Mouse (Mus musculus) heart, postnatal 0 days (tissue): ENCODE measurements around the gene Manbal. TPM values are rescaled to one million over a fixed set of nuclear protein-coding genes. Genes with fewer than 3 reads are reported as not detected.

ENCODE experiments used
- ATAC-seq: fragments of 200-750 bp; cut with Nextera tagmentation; 2 replicates; pipeline ENCODE4 v1.8.0; 2017; ENCODE audit warnings: low read depth, moderate number of reproducible peaks, moderate library complexity; ENCODE audit not compliant: insufficient read depth
- DNase-seq: peaks from one replicate; pipeline ENCODE4 v3.0.0-alpha.2; 2016; ENCODE audit warnings: low spot score
- H3K27ac ChIP-seq: fragments of 300-500 bp; sonication (generic); 2 replicates; pipeline ENCODE4 v1.5.1; 2014; ENCODE audit warnings: low read depth, mild to moderate bottlenecking
- H3K27me3 ChIP-seq: fragments of 300-500 bp; sonication (generic); 2 replicates; pipeline ENCODE4 v1.6.1; 2014; ENCODE audit warnings: low read length, mixed read lengths; ENCODE audit not compliant: control insufficient read depth, insufficient read depth
- H3K36me3 ChIP-seq: fragments of 300-500 bp; sonication (generic); replicated peaks from 2 replicates; pipeline ENCODE4 v1.6.1; 2014; ENCODE audit warnings: low read length, mixed read lengths; ENCODE audit not compliant: control insufficient read depth, insufficient read depth
- H3K4me1 ChIP-seq: fragments of 300-500 bp; sonication (generic); 2 replicates; pipeline ENCODE4 v1.6.1; 2014; ENCODE audit warnings: antibody characterized with exemption; ENCODE audit not compliant: control insufficient read depth, insufficient read depth
- H3K4me2 ChIP-seq: fragments of 300-500 bp; sonication (generic); 2 replicates; pipeline ENCODE4 v1.6.1; 2014; ENCODE audit warnings: low read depth, mild to moderate bottlenecking, low read length, moderate library complexity
- H3K4me3 ChIP-seq: fragments of 300-500 bp; sonication (generic); 2 replicates; pipeline ENCODE4 v1.5.1; 2014; ENCODE audit warnings: low read depth, low read length
- H3K9ac ChIP-seq: fragments of 300-500 bp; sonication (generic); replicated peaks from 2 replicates; pipeline ENCODE4 v1.6.1; 2014; ENCODE audit warnings: low read depth, low read length, mixed read lengths
- H3K9me3 ChIP-seq: fragments of 300-500 bp; sonication (generic); replicated peaks from 2 replicates; pipeline ENCODE4 v1.6.1; 2016; ENCODE audit warnings: low read length; ENCODE audit not compliant: control insufficient read depth
- CTCF ChIP-seq: IDR thresholded peaks from 2 replicates; pipeline ENCODE4 v1.5.1; 2016; ENCODE audit warnings: antibody characterized with exemption, control low read depth, low read depth
- EP300 ChIP-seq: IDR thresholded peaks from 2 replicates; pipeline ENCODE4 v1.6.1; 2016; ENCODE audit warnings: antibody characterized with exemption, low read depth
- WGBS: fragments of 180-500 bp; shearing (Covaris S2); extraction: QIAGEN DNeasy Blood & Tissue Kit; methylation state at CpG from one replicate; pipeline ENCODE4 v1.1.7; 2014; 5-methylcytosine and 5-hydroxymethylcytosine counted together
- polyA plus RNA-seq: library from polyadenylated mRNA; unstranded; fragments of >200 nt; fragmentation: Nextera tagmentation; extraction: Ambion mirVana; gene quantifications from 2 replicates; pipeline ENCODE4 v1.2.1, GENCODE M21; 2015
- total RNA-seq: library from RNA; depleted of rRNA; stranded (reverse); fragments of >200 nt; gene quantifications from 2 replicates; pipeline ENCODE4 v1.2.3, GENCODE M21; 2014; ENCODE audit warnings: low replicate concordance

The Manbal gene
- total and polyA plus RNA-seq, 2 experiments from 2014 or later = 23.6 to 55.5 TPM

- Histone ChIP-seq H3K4me3 (no peak within 1 kb of the TSS), H3K27me3 (no peaks in the 10 kb centered on the region), H3K4me1 (peaks cover 5% of the 10 kb centered on the region; the same call in 1 of the 2 replicates), H3K9ac (no peak within 1 kb of the TSS), H3K27ac (no peak within 1 kb of the TSS), H3K9me3 (no peaks in the 10 kb centered on the region), H3K36me3 (no peaks in the 10 kb centered on the region), H3K4me2 (no peak within 1 kb of the TSS)
- 35% methylated on average over 13 of the region's 13 CpGs for WGBS
- no peak for ATAC-seq
- TF ChIP-seq CTCF (no peak), EP300 (no peak)
- DNase-seq = no peak
Observed at GRCm38 (mm10) chr2:157418206-157418605, 50.8 kb downstream of the Manbal start, which contains the start of gene Src. Gene Src, plus strand, starts transcription at chr2:157418444.

- no peak overlapping the region for H3K4me2 ChIP-seq
- ATAC-seq = no peak
Observed at GRCm38 (mm10) chr2:157418609-157419071, 51.2 kb downstream of the Manbal start.

DNA sequence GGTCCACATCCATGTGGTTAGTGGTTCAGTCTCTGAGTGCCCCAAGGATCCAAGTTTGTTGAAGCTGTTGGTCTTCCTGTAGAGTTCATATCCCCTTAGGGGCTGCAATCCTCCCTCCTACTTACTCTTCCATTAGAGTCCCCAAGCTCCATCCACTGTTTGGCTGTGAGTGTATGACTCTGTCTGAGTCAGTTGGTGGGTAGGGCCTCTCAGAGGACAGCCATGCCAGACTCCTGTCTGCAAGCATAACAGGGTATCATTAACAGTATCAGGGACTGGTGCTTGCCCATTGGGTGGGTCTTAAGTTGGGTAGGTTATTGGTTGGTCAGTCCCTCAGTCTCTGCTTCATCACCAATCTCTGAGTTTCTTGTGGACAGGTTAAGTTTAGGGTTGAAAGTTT lies 52.1 kb downstream of the Manbal start:
- ATAC-seq (no peak), DNase-seq (no peak)
- H3K27ac ChIP-seq = no peak overlapping the region
- TF ChIP-seq EP300 (no peak), CTCF (no peak)
- no peaks in the 10 kb centered on the region for H3K36me3 ChIP-seq
- H3K27me3 ChIP-seq = no peaks in the 10 kb centered on the region
- no peak overlapping the region for H3K4me3 ChIP-seq
- no peak overlapping the region for H3K4me2 ChIP-seq
- peaks cover 7% of the 10 kb centered on the region for H3K4me1 ChIP-seq
- no peak overlapping the region for H3K9ac ChIP-seq
- H3K9me3 ChIP-seq = no peaks in the 10 kb centered on the region

More at GRCm38 (mm10) chr2:157418609-157419071, 51.2 kb downstream of the Manbal start:
- Histone ChIP-seq H3K4me3 (no peak overlapping the region), H3K9me3 (no peaks in the 10 kb centered on the region), H3K36me3 (no peaks in the 10 kb centered on the region), H3K27ac (no peak overlapping the region), H3K4me1 (peaks cover 7% of the 10 kb centered on the region), H3K9ac (no peak overlapping the region), H3K27me3 (no peaks in the 10 kb centered on the region)
- no peak for TF ChIP-seq EP300
- TF ChIP-seq CTCF = no peak
- no peak for DNase-seq
- 10% methylated on average over 7 of the region's 7 CpGs for WGBS

DNA sequence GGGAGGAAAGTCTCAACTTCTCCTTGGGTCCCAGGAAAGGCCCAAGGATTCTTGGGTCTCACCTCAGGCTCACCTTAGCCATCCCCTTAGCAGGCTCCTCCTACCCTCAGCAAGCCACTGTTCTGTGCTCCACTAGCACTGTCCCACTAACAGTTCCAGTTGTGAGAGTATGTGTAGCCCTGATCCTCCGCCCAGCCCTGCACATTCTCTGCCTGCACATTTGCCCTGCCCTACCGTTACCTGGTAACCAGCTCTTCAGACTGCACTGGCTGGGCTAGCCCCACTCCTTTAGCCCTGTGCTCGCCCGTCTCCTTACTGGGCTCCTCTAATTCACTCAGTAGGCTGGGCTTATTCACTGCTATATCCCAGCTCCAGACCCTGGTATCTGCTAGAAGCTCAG lies 53.0 kb downstream of the Manbal start:
- 77% methylated on average over 4 of the region's 4 CpGs for WGBS
- DNase-seq = no peak

GRCm38 (mm10) chr2:157422062-157422655 lies 54.8 kb downstream of the Manbal start:
- Histone ChIP-seq H3K4me3 (no peak overlapping the region), H3K9ac (no peak overlapping the region), H3K27me3 (no peaks in the 10 kb centered on the region), H3K4me1 (peaks cover 7% of the 10 kb centered on the region), H3K36me3 (no peaks in the 10 kb centered on the region), H3K27ac (no peak overlapping the region), H3K4me2 (no peak overlapping the region), H3K9me3 (no peaks in the 10 kb centered on the region)
- TF ChIP-seq CTCF = no peak
- TF ChIP-seq EP300 = no peak
- 72% methylated on average over 11 of the region's 11 CpGs for WGBS
- DNase-seq (no peak), ATAC-seq (no peak)

More for the DNA sequence above, 53.0 kb downstream of the Manbal start:
- ATAC-seq = no peak
- peaks cover 7% of the 10 kb centered on the region for H3K4me1 ChIP-seq
- no peaks in the 10 kb centered on the region for H3K36me3 ChIP-seq
- no peaks in the 10 kb centered on the region for H3K9me3 ChIP-seq
- H3K4me2 ChIP-seq = no peak overlapping the region
- no peak overlapping the region for H3K27ac ChIP-seq
- H3K27me3 ChIP-seq = no peaks in the 10 kb centered on the region
- no peak overlapping the region for H3K4me3 ChIP-seq
- no peak for TF ChIP-seq EP300
- no peak for TF ChIP-seq CTCF
- no peak overlapping the region for H3K9ac ChIP-seq
